Mouse (Mus musculus): ENCODE data around the gene Dnmt3a. TPM values are rescaled to one million over a fixed set of nuclear protein-coding genes. Genes with fewer than 3 reads are reported as not detected.
A peak's percentile ranks its signal among the peaks of the same experiment; 100 is the strongest.

The Dnmt3a gene
- polyA plus RNA-seq, 1 experiment from 2014 or later = 124 TPM

DNA sequence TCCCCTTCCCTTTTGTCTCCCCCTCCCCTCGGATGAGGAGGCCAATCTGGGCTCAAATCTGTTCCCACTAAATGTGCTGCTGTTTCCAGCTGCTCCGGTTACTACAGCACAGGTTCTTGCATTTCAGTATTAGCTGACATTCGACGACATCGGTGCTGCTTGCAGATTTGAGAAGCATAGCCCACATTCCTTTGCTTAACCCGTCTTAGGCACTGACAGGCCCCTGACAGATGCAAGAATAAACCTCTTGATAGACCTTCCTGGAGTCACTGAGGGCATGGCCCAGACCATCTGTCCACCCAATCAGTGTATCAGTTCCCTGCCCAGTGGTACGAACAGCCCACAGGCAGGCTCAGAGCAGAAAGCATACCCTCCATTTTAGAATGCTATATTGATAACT, 38.1 kb downstream of the Dnmt3a start:
- Histone ChIP-seq H3K36me3 (peaks cover 69% of the 10 kb centered on the region), H3K9ac (no peak overlapping the region), H3K4me2 (no peak overlapping the region), H3K4me3 (replicated peaks) (no peak overlapping the region), H3K27ac (peak overlapping the region; percentile 79), H3K4me1 (peaks cover 26% of the 10 kb centered on the region), H3K9me3 (replicated peaks) (no peaks in the 10 kb centered on the region), H3K27me3 (no peaks in the 10 kb centered on the region)
- WGBS = 23% methylated on average over 7 of the region's 7 CpGs
- ATAC-seq (replicated peaks; ENCODE audit: low FRiP score) = no peak

DNA sequence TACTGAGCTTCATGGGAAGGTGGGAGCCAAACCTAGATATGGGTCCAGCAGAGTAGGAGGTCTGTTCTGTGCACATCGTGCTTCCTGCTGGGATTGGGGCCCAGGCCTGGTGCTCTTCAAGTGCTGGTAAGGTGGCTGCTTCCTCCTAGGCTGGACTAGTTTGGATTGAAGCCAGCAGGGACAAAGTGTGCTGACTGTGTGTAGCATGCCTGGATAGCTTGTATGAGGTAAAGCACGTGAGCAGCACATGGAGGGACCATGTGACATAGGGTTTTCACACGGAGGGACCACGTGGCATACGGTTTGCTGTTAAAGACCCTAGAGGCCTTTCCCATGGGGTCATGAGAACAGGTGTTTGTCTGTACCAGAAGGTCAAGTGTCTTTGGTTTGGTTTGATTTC, 38.5 kb downstream of the Dnmt3a start:
- Histone ChIP-seq H3K36me3 (peaks cover 69% of the 10 kb centered on the region), H3K4me1 (peaks cover 28% of the 10 kb centered on the region), H3K9me3 (replicated peaks) (no peaks in the 10 kb centered on the region), H3K4me3 (replicated peaks) (no peak overlapping the region), H3K27ac (peak overlapping the region; percentile 79; the same call in 1 of the 2 replicates), H3K27me3 (no peaks in the 10 kb centered on the region), H3K4me2 (no peak overlapping the region), H3K9ac (no peak overlapping the region)
- 79% methylated on average over 5 of the region's 5 CpGs for WGBS
- ATAC-seq (replicated peaks; ENCODE audit: low FRiP score) = no peak

DNA sequence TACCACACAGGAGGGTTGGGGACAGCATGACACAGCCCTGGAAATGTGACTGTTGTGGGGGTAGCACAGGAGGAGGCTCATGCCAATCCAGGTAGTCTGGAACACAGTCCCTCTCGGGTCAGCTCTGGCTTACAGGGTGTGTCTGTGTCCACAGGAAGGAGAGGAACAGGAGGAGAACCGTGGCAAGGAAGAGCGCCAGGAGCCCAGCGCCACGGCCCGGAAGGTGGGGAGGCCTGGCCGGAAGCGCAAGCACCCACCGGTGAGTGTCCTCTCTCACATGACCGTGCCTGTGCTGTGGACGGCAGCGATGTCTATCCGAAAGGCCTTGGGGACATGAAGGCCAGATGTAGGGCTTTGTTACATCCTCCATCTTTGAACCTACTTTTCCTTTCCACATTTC, 43.7 kb downstream of the Dnmt3a start:
- Histone ChIP-seq H3K27me3 (no peaks in the 10 kb centered on the region), H3K9ac (no peak overlapping the region), H3K4me3 (replicated peaks) (no peak overlapping the region), H3K36me3 (peaks cover 79% of the 10 kb centered on the region), H3K4me2 (no peak overlapping the region), H3K27ac (peak overlapping the region; percentile 75), H3K9me3 (replicated peaks) (no peaks in the 10 kb centered on the region), H3K4me1 (peaks cover 32% of the 10 kb centered on the region)
- ATAC-seq (replicated peaks; ENCODE audit: low FRiP score) = no peak
- 89% methylated on average over 13 of the region's 13 CpGs for whole genome bisulfite sequencing

DNA sequence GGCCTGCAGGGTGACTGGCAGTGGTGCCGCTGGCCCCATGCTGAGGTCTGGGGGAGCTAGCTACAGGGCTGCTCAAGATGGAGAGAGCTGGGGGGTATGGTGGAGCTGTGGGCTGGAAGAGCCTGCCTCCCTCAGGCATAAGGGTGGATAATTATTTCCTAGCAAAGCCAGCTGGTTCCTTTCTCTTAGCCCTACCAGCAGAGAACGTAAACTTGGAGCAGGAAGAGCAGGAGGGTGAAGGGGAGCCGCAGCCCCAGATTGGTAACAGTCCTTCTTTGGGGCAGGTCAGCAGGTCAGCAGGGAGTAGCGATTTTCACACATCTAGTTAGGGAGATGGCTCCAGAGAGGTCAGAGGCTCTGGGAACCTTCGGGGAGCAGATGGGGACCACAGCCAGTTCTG, 44.4 kb downstream of the Dnmt3a start:
- no peak overlapping the region for H3K4me3 ChIP-seq (replicated peaks)
- H3K4me2 ChIP-seq = no peak overlapping the region
- H3K36me3 ChIP-seq = peaks cover 79% of the 10 kb centered on the region
- H3K9me3 ChIP-seq (replicated peaks) = no peaks in the 10 kb centered on the region
- H3K27me3 ChIP-seq = no peaks in the 10 kb centered on the region
- H3K27ac ChIP-seq = peak overlapping the region; percentile 75
- H3K9ac ChIP-seq = no peak overlapping the region
- WGBS = 18% methylated on average over 5 of the region's 5 CpGs
- H3K4me1 ChIP-seq = peaks cover 38% of the 10 kb centered on the region
- ATAC-seq (replicated peaks; ENCODE audit: low FRiP score) = peak; percentile 73

GRCm38 (mm10) chr12:3850731-3851130, 44.9 kb downstream of the Dnmt3a start:
- Histone ChIP-seq H3K27ac (peak overlapping the region; percentile 75), H3K9me3 (replicated peaks) (no peaks in the 10 kb centered on the region), H3K4me1 (peaks cover 44% of the 10 kb centered on the region), H3K4me2 (no peak overlapping the region), H3K36me3 (peaks cover 74% of the 10 kb centered on the region), H3K4me3 (replicated peaks) (no peak overlapping the region), H3K9ac (no peak overlapping the region), H3K27me3 (no peaks in the 10 kb centered on the region)
- no peak for ATAC-seq (replicated peaks; ENCODE audit: low FRiP score)
- WGBS = 19% methylated on average over 6 of the region's 6 CpGs

DNA sequence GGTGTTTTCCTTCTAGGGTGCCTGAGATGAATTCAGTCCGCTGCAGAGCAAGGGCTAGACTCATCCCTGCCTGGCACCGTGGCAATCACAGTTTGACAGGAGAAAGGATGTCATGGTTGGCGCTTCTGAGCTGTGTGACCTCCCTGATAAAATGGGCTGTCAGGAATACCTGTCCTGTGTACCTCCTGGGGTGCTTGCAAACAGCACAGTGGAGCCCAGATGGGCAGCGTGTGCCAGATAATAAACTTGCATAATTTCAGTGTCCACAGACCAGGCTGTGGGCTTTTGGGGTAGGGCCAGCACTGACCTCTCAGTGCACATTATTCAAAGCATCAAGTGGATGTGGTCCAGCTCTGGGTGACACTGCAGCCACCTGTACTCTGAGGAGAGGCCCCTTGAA, 45.4 kb downstream of the Dnmt3a start:
- Histone ChIP-seq H3K4me2 (no peak overlapping the region), H3K4me1 (peaks cover 48% of the 10 kb centered on the region), H3K27me3 (no peaks in the 10 kb centered on the region), H3K36me3 (peaks cover 69% of the 10 kb centered on the region), H3K9me3 (replicated peaks) (no peaks in the 10 kb centered on the region), H3K9ac (no peak overlapping the region), H3K27ac (0 out of 2 replicates have a peak overlapping the region, but pooled peaks have one; percentile 75), H3K4me3 (replicated peaks) (no peak overlapping the region)
- ATAC-seq (replicated peaks; ENCODE audit: low FRiP score) = no peak
- WGBS = 63% methylated on average over 4 of the region's 4 CpGs

- Histone ChIP-seq H3K9ac (no peak overlapping the region), H3K4me2 (no peak overlapping the region), H3K36me3 (peaks cover 69% of the 10 kb centered on the region), H3K9me3 (replicated peaks) (no peaks in the 10 kb centered on the region), H3K27ac (no peak overlapping the region), H3K4me1 (peaks cover 59% of the 10 kb centered on the region), H3K4me3 (replicated peaks) (no peak overlapping the region), H3K27me3 (no peaks in the 10 kb centered on the region)
- WGBS = 58% methylated on average over 5 of the region's 5 CpGs
- no peak for ATAC-seq (replicated peaks; ENCODE audit: low FRiP score)
These were observed 46.7 kb downstream of the Dnmt3a start for GRCm38 (mm10) chr12:3852521-3852920.

- Histone ChIP-seq H3K27ac (0 out of 2 replicates have a peak overlapping the region, but pooled peaks have one; percentile 41), H3K4me2 (no peak overlapping the region), H3K36me3 (peaks cover 63% of the 10 kb centered on the region), H3K9ac (no peak overlapping the region), H3K4me3 (replicated peaks) (no peak overlapping the region), H3K4me1 (peaks cover 69% of the 10 kb centered on the region), H3K27me3 (no peaks in the 10 kb centered on the region), H3K9me3 (replicated peaks) (no peaks in the 10 kb centered on the region)
- 69% methylated on average over 4 of the region's 4 CpGs for WGBS
- ATAC-seq (replicated peaks; ENCODE audit: low FRiP score) = no peak
These were observed 48.6 kb downstream of the Dnmt3a start for GRCm38 (mm10) chr12:3854419-3854818.

DNA sequence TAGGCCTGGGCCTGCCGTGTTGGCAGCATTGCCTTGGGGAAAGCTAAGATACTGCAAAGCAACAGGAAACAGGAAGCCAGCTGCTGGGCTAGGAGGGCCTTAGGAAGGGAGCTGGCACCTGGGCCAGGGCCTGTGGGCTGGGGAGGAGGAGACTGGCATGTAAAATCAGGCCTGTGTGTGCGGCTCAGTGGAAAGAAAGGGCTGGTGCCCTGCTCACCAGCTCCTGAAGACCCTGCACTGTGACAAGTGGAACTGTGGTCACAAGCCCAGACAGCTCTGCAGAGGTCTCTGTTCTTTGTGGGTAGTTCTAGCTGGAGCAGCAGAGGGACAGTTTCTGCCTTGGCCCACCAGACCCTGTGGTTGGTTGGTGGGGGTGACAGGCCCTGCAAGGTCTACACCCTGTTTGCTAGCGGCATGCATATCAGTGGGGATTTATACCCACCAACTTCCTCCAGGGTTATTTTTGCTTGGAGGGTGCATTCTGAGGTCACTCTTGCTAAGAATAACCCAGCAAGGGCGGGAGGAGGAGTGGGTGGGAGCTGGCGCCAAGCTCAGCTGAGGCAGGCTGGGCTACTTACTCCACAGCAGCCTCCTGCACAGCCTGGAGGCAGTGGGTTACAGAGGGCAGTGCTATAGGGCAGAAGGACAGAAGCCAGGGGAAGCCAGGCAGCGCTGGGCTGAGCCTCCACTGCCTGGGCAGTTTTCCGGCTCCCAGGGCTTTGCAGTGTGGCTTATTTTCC, 50.1 kb downstream of the Dnmt3a start:
- WGBS = 21% methylated on average over 7 of the region's 7 CpGs
- peak; percentile 85 for ATAC-seq (replicated peaks; ENCODE audit: low FRiP score)
- no peak overlapping the region for H3K4me3 ChIP-seq (replicated peaks)

GRCm38 (mm10) chr12:3856748-3857147, 50.9 kb downstream of the Dnmt3a start:
- no peak overlapping the region for H3K9ac ChIP-seq
- no peak for ATAC-seq (replicated peaks; ENCODE audit: low FRiP score)
- 71% methylated on average over 2 of the region's 2 CpGs for WGBS

More for the DNA sequence above, 50.1 kb downstream of the Dnmt3a start:
- Histone ChIP-seq H3K27me3 (no peaks in the 10 kb centered on the region), H3K9me3 (replicated peaks) (no peaks in the 10 kb centered on the region), H3K36me3 (peaks cover 62% of the 10 kb centered on the region), H3K4me1 (peaks cover 66% of the 10 kb centered on the region), H3K9ac (0 out of 2 replicates have a peak overlapping the region, but pooled peaks have one; percentile 15), H3K4me2 (peak overlapping the region; percentile 27), H3K27ac (peak overlapping the region; percentile 85)

DNA sequence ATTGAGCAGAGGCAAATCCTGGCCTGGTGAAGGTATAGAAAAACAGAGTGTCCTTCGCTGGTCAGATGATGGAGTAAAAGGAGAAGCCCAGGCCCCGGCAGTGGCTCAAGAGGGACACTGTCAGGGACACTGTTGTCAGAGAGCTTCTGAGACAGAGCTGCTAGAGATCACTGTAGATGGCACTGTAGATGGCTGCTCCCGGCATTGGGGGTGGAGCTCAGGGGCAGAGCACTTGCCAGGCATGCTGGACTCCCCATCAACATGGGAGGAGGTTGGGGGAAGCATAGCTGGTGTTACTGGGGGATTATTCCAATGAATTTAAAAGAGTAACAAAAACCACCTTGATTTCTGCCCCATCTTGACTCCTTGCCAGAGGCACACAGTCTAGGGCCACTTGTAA, 51.4 kb downstream of the Dnmt3a start:
- Histone ChIP-seq H3K9me3 (replicated peaks) (no peaks in the 10 kb centered on the region), H3K9ac (no peak overlapping the region), H3K4me2 (no peak overlapping the region), H3K27me3 (no peaks in the 10 kb centered on the region), H3K27ac (no peak overlapping the region), H3K36me3 (peaks cover 64% of the 10 kb centered on the region), H3K4me3 (replicated peaks) (no peak overlapping the region), H3K4me1 (peaks cover 75% of the 10 kb centered on the region)
- ATAC-seq (replicated peaks; ENCODE audit: low FRiP score) = no peak
- WGBS = 71% methylated on average over 3 of the region's 3 CpGs

More at GRCm38 (mm10) chr12:3856748-3857147, 50.9 kb downstream of the Dnmt3a start:
- Histone ChIP-seq H3K9me3 (replicated peaks) (no peaks in the 10 kb centered on the region), H3K4me1 (peaks cover 70% of the 10 kb centered on the region), H3K27ac (peak overlapping the region; percentile 85), H3K4me2 (peak overlapping the region; percentile 27), H3K4me3 (replicated peaks) (no peak overlapping the region), H3K36me3 (peaks cover 61% of the 10 kb centered on the region), H3K27me3 (no peaks in the 10 kb centered on the region)

DNA sequence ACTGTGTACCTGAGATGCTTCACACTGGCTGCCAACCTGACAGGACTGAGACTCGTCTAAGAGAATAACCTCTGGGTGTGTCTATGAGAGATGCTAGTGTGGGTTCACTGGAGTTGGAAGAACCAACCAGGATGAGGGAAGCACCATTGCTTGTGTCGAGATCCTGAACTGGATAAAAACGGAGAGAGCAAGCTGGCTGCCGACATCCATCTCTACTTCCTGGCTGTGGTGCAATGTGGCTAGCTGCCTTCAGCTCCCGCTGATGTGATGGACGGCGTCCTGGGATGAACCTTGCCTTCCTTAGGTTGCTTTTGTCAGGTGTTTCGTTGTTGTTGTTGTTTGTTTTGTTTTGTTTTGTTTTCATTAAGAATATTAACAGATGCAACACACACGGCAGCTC, 52.0 kb downstream of the Dnmt3a start:
- Histone ChIP-seq H3K9ac (no peak overlapping the region), H3K27ac (0 out of 2 replicates have a peak overlapping the region, but pooled peaks have one; percentile 10), H3K4me1 (peaks cover 71% of the 10 kb centered on the region), H3K9me3 (replicated peaks) (no peaks in the 10 kb centered on the region), H3K4me2 (no peak overlapping the region), H3K27me3 (no peaks in the 10 kb centered on the region), H3K36me3 (peaks cover 64% of the 10 kb centered on the region), H3K4me3 (replicated peaks) (no peak overlapping the region)
- WGBS = 76% methylated on average over 9 of the region's 9 CpGs
- ATAC-seq (replicated peaks; ENCODE audit: low FRiP score) = no peak

Measured in kidney, embryonic 15.5 days (tissue).